ENCODE assay signal across 51 mouse cellular contexts in genomic region chr13:41100031-41100430, GRCm38 (mm10). TPM values are rescaled to one million over a fixed set of nuclear protein-coding genes. Genes with fewer than 3 reads are reported as not detected.
"Had no signal": no experiment of that assay in that cellular context is flagged by ENCODE, and none has a peak within 500 bp of the region (broad histone marks: within the 10 kb centered on the region; RNA-seq: fewer than 3 reads in every experiment).

No protein-coding gene starts in this region.

- H3K9ac ChIP-seq: heart, embryonic 12.5 days; heart, embryonic 13.5 days; heart, embryonic 15.5 days; hindbrain, embryonic 12.5 days; hindbrain, embryonic 13.5 days; hindbrain, embryonic 14.5 days; hindbrain, embryonic 15.5 days; intestine, embryonic 15.5 days; kidney, embryonic 15.5 days had no signal

- H3K4me2 ChIP-seq: heart, embryonic 12.5 days; heart, embryonic 13.5 days; heart, embryonic 15.5 days; hindbrain, embryonic 12.5 days; hindbrain, embryonic 13.5 days; hindbrain, embryonic 14.5 days; hindbrain, embryonic 15.5 days; intestine, embryonic 15.5 days; kidney, embryonic 15.5 days had no signal

- DNase-seq: heart, postnatal 10 days; heart, postnatal 14 days; heart, postnatal 36 days; heart, postnatal 4 days; kidney, adult 11 months; kidney, adult 18-20 months; kidney, adult 2 months; kidney, adult 8-10 months; kidney, adult 9 months; kidney, postnatal 10 days; kidney, postnatal 14 days; kidney, postnatal 25 days; kidney, postnatal 36 days; kidney, postnatal 4 days; layer of hippocampus, adult 9-11 months; layer of hippocampus, postnatal 36 days had no signal

- H3K4me3 ChIP-seq: heart, embryonic 12.5 days; heart, embryonic 13.5 days; heart, embryonic 15.5 days; hindbrain, embryonic 10.5 days; hindbrain, embryonic 12.5 days; hindbrain, embryonic 13.5 days; hindbrain, embryonic 15.5 days; intestine, embryonic 15.5 days; kidney, embryonic 15.5 days; layer of hippocampus, adult 2 months; left cerebral cortex, adult 2 months had no signal

- ATAC-seq: hindbrain, embryonic 16.5 days; hindbrain, postnatal 0 days; inflammation-experienced regulatory T-cells, adult 6 months; intestine, embryonic 15.5 days; intestine, embryonic 16.5 days; intestine, postnatal 0 days had no signal

- H3K27me3 ChIP-seq: heart, embryonic 12.5 days; heart, embryonic 13.5 days; heart, embryonic 15.5 days; hindbrain, embryonic 12.5 days; hindbrain, embryonic 13.5 days; hindbrain, embryonic 15.5 days; intestine, embryonic 15.5 days; kidney, embryonic 15.5 days had no signal

- H3K27ac ChIP-seq: heart, embryonic 13.5 days; heart, embryonic 15.5 days; hindbrain, embryonic 10.5 days; hindbrain, embryonic 12.5 days; hindbrain, embryonic 13.5 days; hindbrain, embryonic 14.5 days; hindbrain, embryonic 15.5 days; hindbrain, postnatal 0 days; intestine, embryonic 15.5 days; kidney, embryonic 15.5 days; kidney, postnatal 0 days; layer of hippocampus, adult 2 months; left cerebral cortex, adult 2 months had no signal

- H3K36me3 ChIP-seq: heart, embryonic 12.5 days; heart, embryonic 13.5 days; heart, embryonic 15.5 days; hindbrain, embryonic 10.5 days; hindbrain, embryonic 12.5 days; hindbrain, embryonic 13.5 days; hindbrain, embryonic 15.5 days; intestine, embryonic 15.5 days; kidney, embryonic 15.5 days had no signal

- H3K4me1 ChIP-seq: heart, embryonic 15.5 days; hindbrain, embryonic 10.5 days; hindbrain, embryonic 12.5 days; hindbrain, embryonic 13.5 days; hindbrain, embryonic 15.5 days; intestine, embryonic 15.5 days; kidney, embryonic 15.5 days had no signal

- H3K9me3 ChIP-seq: heart, embryonic 13.5 days; heart, embryonic 15.5 days; hindbrain, embryonic 10.5 days; hindbrain, embryonic 12.5 days; hindbrain, embryonic 13.5 days; hindbrain, embryonic 15.5 days; intestine, embryonic 15.5 days; kidney, embryonic 15.5 days had no signal

RNA-seq across cellular contexts. Expression of gene Gcm2, which starts 10.8 kb away (rescaled TPM):
- total RNA-seq: heart, postnatal 10 days; heart, postnatal 14 days; heart, postnatal 25 days; heart, postnatal 36 days; heart, postnatal 4 days; hematopoietic stem cell, adult 5-6 weeks; hindbrain, postnatal 0 days; layer of hippocampus, adult 18-20 months; layer of hippocampus, adult 2 months; layer of hippocampus, adult 8-10 months; layer of hippocampus, postnatal 10 days; layer of hippocampus, postnatal 14 days; layer of hippocampus, postnatal 25 days; layer of hippocampus, postnatal 36 days; left cerebral cortex, adult 18-20 months; left cerebral cortex, adult 2 months; left cerebral cortex, adult 8-10 months had no signal
- polyA plus RNA-seq: heart, embryonic 12.5 days; heart, embryonic 13.5 days; heart, embryonic 14.5 days; heart, embryonic 15.5 days; heart, embryonic 16.5 days; heart, postnatal 0 days; hindbrain, embryonic 10.5 days; hindbrain, embryonic 12.5 days; hindbrain, embryonic 13.5 days; hindbrain, embryonic 14.5 days; hindbrain, embryonic 15.5 days; hindbrain, embryonic 16.5 days; hindbrain, postnatal 0 days; intestine, embryonic 14.5 days; intestine, embryonic 15.5 days; intestine, embryonic 16.5 days; intestine, postnatal 0 days; kidney, adult 2 months; kidney, embryonic 14.5 days; kidney, embryonic 15.5 days; kidney, embryonic 16.5 days; kidney, postnatal 0 days; large intestine, adult 2 months had no signal

RNA-seq across cellular contexts. Expression of gene Sycp2l, which starts 14.1 kb away (rescaled TPM):
- total RNA-seq: heart, postnatal 10 days; heart, postnatal 14 days; heart, postnatal 25 days; heart, postnatal 36 days; heart, postnatal 4 days; hematopoietic stem cell, adult 5-6 weeks; hindbrain, postnatal 0 days; layer of hippocampus, adult 2 months; layer of hippocampus, postnatal 25 days; layer of hippocampus, postnatal 36 days; left cerebral cortex, adult 2 months had no signal
- polyA plus RNA-seq: heart, embryonic 12.5 days; heart, embryonic 14.5 days; heart, embryonic 15.5 days; heart, embryonic 16.5 days; heart, postnatal 0 days; hindbrain, embryonic 10.5 days; hindbrain, embryonic 11.5 days; hindbrain, embryonic 12.5 days; hindbrain, embryonic 13.5 days; hindbrain, embryonic 14.5 days; hindbrain, embryonic 15.5 days; intestine, postnatal 0 days; kidney, adult 2 months; kidney, embryonic 14.5 days; kidney, embryonic 15.5 days; kidney, embryonic 16.5 days; kidney, postnatal 0 days; large intestine, adult 2 months had no signal

RNA-seq across cellular contexts. Expression of gene Mak, which starts 20.5 kb away (rescaled TPM):
- total RNA-seq: heart, postnatal 10 days; heart, postnatal 25 days; heart, postnatal 36 days; heart, postnatal 4 days; hematopoietic stem cell, adult 5-6 weeks had no signal
- polyA plus RNA-seq: kidney, adult 2 months had no signal
